Comparison of ENCODE assay signal across 8 mouse cellular contexts in genomic region chr7:139833532-139833931, GRCm38 (mm10). TPM values are rescaled to one million over a fixed set of nuclear protein-coding genes. Genes with fewer than 3 reads are reported as not detected.
DNase-seq lines count a peak whose midpoint lies in the region; ATAC-seq and TF ChIP-seq lines count a peak whose summit lies in the region.
"Had no signal": no experiment of that assay in that cellular context is flagged by ENCODE, and none has a peak within 500 bp of the region (broad histone marks: within the 10 kb centered on the region; RNA-seq: fewer than 3 reads in every experiment).

No protein-coding gene starts in this region.

- DNase-seq in layer of hippocampus, adult 2 months (ENCODE audit: low spot score in 2 of 2): no peak
- no peak for DNase-seq in layer of hippocampus, adult 9-10 months (ENCODE audit: low spot score)
- no peak for DNase-seq in embryonic facial prominence, embryonic 14.5 days (ENCODE audit: low spot score)
- DNase-seq in yolk sac, embryonic 10.5 days (ENCODE audit: low spot score): no peak
- no peak for DNase-seq in ovary, postnatal 14 days (ENCODE audit: low spot score)

- H3K4me3 ChIP-seq in layer of hippocampus, adult 2 months: peak overlapping the region; percentile 70
- peak overlapping the region; percentile 21 for H3K4me3 ChIP-seq in embryonic facial prominence, embryonic 14.5 days (ENCODE audit: low read depth, low read length)
- H3K4me3 ChIP-seq in hindbrain, embryonic 12.5 days: peak overlapping the region; percentile 35
- peak overlapping the region; percentile 38 for H3K4me3 ChIP-seq in neural tube, embryonic 13.5 days

- H3K27ac ChIP-seq in layer of hippocampus, adult 2 months: peak overlapping the region; percentile 88
- H3K27ac ChIP-seq in embryonic facial prominence, embryonic 14.5 days (replicated peaks; ENCODE audit: low read depth, low read length): no peak overlapping the region
- H3K27ac ChIP-seq in hindbrain, embryonic 12.5 days: peak overlapping the region; percentile 89
- H3K27ac ChIP-seq in neural tube, embryonic 13.5 days (replicated peaks): peak overlapping the region; percentile 83

- 0 out of 2 replicates have a peak overlapping the region, but pooled peaks have one; percentile 5 for H3K9ac ChIP-seq in embryonic facial prominence, embryonic 14.5 days (ENCODE audit: low read depth, low read length)
- no peak overlapping the region for H3K9ac ChIP-seq in hindbrain, embryonic 12.5 days
- H3K9ac ChIP-seq in neural tube, embryonic 13.5 days: peak overlapping the region; percentile 65

- no peak for ATAC-seq in embryonic facial prominence, embryonic 14.5 days (ENCODE audit: low read depth)
- no peak for ATAC-seq in hindbrain, embryonic 12.5 days (ENCODE audit: low FRiP score)
- no peak for ATAC-seq in neural tube, embryonic 13.5 days (ENCODE audit: low read depth)

- 23% methylated on average over 5 of the region's 5 CpGs for WGBS in embryonic facial prominence, embryonic 14.5 days
- 26% methylated on average over 5 of the region's 5 CpGs for WGBS in hindbrain, embryonic 12.5 days
- 32% methylated on average over 5 of the region's 5 CpGs for WGBS in neural tube, embryonic 13.5 days

- peaks cover 31% of the 10 kb centered on the region for H3K27me3 ChIP-seq in embryonic facial prominence, embryonic 14.5 days (replicated peaks; ENCODE audit: control insufficient read depth, insufficient read depth, low read length)
- no peaks in the 10 kb centered on the region; the same call in none of the 2 replicates for H3K27me3 ChIP-seq in hindbrain, embryonic 12.5 days
- H3K27me3 ChIP-seq in neural tube, embryonic 13.5 days: no peaks in the 10 kb centered on the region; the same call in none of the 2 replicates

- no peaks in the 10 kb centered on the region for H3K9me3 ChIP-seq in embryonic facial prominence, embryonic 14.5 days (ENCODE audit: control insufficient read depth, low read length)
- no peaks in the 10 kb centered on the region for H3K9me3 ChIP-seq in hindbrain, embryonic 12.5 days (replicated peaks)
- H3K9me3 ChIP-seq in neural tube, embryonic 13.5 days: no peaks in the 10 kb centered on the region

- peak overlapping the region; percentile 54 for H3K4me2 ChIP-seq in embryonic facial prominence, embryonic 14.5 days (ENCODE audit: low read depth, low read length)
- peak overlapping the region; percentile 62 for H3K4me2 ChIP-seq in hindbrain, embryonic 12.5 days (replicated peaks)
- H3K4me2 ChIP-seq in neural tube, embryonic 13.5 days: peak overlapping the region; percentile 62

- no peak for TF ChIP-seq CTCF in layer of hippocampus, adult 2 months (conservative IDR thresholded peaks at IDR 0.05)

- H3K4me1 ChIP-seq in embryonic facial prominence, embryonic 14.5 days (ENCODE audit: control insufficient read depth, insufficient read depth, low read length): no peaks in the 10 kb centered on the region
- peaks cover 57% of the 10 kb centered on the region for H3K4me1 ChIP-seq in hindbrain, embryonic 12.5 days
- peaks cover 60% of the 10 kb centered on the region for H3K4me1 ChIP-seq in neural tube, embryonic 13.5 days (replicated peaks)

- no peaks in the 10 kb centered on the region for H3K36me3 ChIP-seq in embryonic facial prominence, embryonic 14.5 days (ENCODE audit: control insufficient read depth, insufficient read depth, low read length)
- no peaks in the 10 kb centered on the region for H3K36me3 ChIP-seq in hindbrain, embryonic 12.5 days
- no peaks in the 10 kb centered on the region for H3K36me3 ChIP-seq in neural tube, embryonic 13.5 days

RNA-seq across cellular contexts. Expression of gene Adgra1, which starts 0.4 kb away (rescaled TPM):
- 10 to 100 TPM; 45.8 to 48.8 TPM for total RNA-seq in layer of hippocampus, adult 2 months (2021)
- polyA plus RNA-seq in embryonic facial prominence, embryonic 14.5 days (2014; fragmentation: Nextera tagmentation; extraction: Ambion mirVana): 0.81 and 0.93 TPM in 2 replicates
- 18.7 and 21.4 TPM in 2 replicates for polyA plus RNA-seq in hindbrain, embryonic 12.5 days (2016; fragmentation: Nextera tagmentation; extraction: Ambion mirVana)
- 23.9 and 29.2 TPM in 2 replicates for polyA plus RNA-seq in neural tube, embryonic 13.5 days (2015; fragmentation: Nextera tagmentation; extraction: Ambion mirVana)
- total RNA-seq: hematopoietic stem cell, adult 5-6 weeks had no signal

Comparison
In these comparisons a context has a peak if more than half of its experiments do, and no peak if none do; other contexts are left out.
1. RNA of gene Adgra1, which starts 0.4 kb away (polyA plus RNA-seq): 23.9 to 29.2 TPM in neural tube, embryonic 13.5 days and 18.7 to 21.4 TPM in hindbrain, embryonic 12.5 days; 0.81 to 0.93 TPM in embryonic facial prominence, embryonic 14.5 days; every median in the first group is over 10 times any median in the second.
2. Peak in every context shown above with its lines, with median percentiles within 50 percentile points of each other: H3K4me3 ChIP-seq and H3K4me2 ChIP-seq.